Mouse (Mus musculus) yolk sac, embryonic 10.5 days (tissue): Measurements from ENCODE around the gene Sorcs3.

ENCODE experiments used
- DNase-seq: peaks from one replicate; pipeline ENCODE4 v3.0.0-alpha.2; 2017; ENCODE audit warnings: low spot score

The Sorcs3 gene

GRCm38 (mm10) chr19:48205929-48206814 is at the start of gene Sorcs3:
Gene Sorcs3 (plus strand): TSS chr19:48206025.
- DNase-seq = no peak

GRCm38 (mm10) chr19:48165341-48165740 is 40.5 kb upstream of the Sorcs3 start:
- no peak for DNase-seq

DNA sequence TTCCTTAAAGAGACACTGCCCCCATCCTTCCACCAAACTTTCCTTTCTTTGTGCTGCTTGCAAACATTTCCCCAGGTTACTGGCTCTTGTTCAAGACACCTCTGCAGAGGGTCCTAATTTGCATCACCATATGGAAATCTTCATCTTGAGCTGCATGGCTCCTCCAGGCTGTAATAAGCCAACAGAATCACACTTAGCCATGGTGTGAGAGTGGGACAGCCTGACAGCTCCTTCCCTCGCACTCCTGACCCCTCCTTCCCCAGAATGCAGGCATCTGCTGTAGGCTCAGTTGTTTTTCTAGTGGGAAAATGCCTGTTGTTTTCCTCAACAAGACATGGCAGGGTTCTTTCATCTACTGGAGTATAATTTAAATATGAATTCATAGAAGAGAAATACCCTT is 38.7 kb upstream of the Sorcs3 start:
- no peak for DNase-seq

- DNase-seq = no peak
These were observed 37.5 kb upstream of the Sorcs3 start for GRCm38 (mm10) chr19:48168284-48168683.

DNA sequence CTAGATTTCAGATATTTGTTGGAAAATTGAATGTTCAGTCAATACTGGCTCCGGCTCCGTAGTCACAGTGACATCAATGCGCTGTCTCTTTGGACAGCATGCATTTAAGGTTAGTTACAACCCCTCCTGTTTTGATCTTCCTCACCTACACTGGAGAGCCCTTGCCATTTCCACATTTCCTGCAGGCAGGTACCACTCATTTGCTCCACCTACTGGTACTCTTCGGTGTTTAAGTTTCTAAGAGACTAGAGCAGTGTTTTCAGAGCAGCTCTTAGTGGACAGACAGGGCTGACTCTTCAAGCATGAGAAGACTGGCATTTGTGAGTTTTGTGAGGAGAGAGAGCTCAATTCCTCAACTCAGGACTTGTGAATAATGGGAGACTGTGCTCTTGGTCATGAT is 31.1 kb upstream of the Sorcs3 start:
- no peak for DNase-seq

DNA sequence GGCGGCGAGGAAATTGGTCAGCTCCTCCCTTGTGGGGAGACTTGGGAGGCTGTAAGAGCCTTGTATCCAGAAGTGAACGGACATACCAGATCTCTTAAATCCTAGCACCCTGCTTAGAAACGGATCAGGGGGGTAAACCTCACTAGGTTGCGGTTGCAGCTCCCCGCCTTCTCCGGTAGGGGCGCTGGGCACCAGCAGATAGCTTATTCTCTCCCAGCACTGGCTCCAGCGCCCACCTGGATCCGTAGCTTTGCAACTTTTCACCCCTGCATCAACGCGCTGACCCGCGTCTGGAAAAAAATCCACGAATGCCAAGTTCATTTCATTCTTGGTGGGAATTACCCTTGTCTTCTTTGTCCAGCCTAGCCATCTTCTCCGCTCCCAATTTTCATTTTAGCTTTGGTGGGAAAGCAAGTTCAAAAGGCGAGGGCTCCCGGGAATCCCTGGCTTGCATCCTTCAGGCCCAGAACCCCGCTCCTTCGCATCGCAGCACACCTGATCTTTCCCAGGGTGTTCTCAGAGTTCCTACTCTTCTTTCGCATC is 1.8 kb upstream of the Sorcs3 start:
- no peak for DNase-seq

DNA sequence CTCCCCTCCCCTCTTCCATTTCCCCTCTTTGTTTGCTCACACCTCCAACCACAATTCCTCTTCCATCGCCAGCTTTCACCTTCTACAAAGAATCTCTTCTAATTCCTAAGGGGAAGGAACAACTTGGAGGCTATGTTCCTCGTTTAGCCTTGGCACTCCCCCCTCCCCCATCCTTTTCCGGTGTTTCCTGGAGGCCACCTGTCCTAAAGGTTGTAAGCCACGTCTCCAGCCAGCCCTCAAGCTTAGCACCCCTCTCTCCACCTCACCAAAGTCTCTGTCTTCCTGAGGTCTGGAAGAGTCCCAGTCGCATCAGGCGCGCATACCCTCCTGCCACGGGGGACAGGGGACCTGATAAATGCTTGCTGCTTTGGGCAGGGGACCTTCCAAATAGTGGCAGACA is 1.3 kb upstream of the Sorcs3 start:
- DNase-seq = no peak

GRCm38 (mm10) chr19:48204892-48205761 is 698 bp upstream of the Sorcs3 start:
- DNase-seq = no peak

DNA sequence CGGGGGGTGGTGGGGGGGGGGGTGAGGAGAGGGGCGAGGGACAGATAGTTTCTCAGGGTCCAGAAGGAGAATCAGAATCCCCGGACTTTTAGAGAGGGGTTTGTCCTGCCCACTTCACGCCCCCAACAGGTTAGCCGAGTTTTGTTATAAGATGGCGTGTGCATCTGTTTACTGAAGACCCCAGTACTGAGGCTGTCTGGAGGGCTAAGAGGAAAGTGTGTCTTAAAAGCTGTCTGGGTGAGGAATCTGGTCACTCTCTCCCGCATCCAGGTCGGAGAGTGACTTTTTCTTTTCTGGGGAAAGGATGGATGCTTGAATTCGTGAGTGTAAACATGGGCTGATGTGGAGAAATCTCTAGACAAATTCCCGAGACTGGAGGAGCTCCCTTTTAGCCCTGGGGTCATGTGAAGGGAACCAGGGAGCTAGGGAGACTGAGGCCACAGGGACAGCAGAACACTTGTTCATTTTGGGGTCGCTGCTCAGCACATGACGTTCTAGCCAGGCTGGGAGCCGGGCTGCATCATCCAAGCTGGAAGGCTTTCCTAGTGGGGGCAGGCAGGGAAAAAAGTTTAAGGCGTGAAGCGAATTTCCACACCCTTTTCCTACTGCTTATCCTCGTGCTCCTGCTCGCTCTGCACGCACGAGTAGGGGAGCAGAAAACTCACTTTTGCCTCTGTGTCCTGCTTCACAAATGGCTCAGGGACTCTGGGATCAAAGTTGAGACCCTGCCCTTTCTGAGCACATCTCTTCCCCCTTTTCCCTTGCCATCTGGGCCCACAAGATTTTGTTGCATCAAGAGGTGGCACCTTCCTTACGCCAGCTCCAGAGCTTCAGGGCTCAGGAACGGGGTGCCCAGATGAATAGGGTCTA is 1.3 kb downstream of the Sorcs3 start:
- DNase-seq = no peak

DNA sequence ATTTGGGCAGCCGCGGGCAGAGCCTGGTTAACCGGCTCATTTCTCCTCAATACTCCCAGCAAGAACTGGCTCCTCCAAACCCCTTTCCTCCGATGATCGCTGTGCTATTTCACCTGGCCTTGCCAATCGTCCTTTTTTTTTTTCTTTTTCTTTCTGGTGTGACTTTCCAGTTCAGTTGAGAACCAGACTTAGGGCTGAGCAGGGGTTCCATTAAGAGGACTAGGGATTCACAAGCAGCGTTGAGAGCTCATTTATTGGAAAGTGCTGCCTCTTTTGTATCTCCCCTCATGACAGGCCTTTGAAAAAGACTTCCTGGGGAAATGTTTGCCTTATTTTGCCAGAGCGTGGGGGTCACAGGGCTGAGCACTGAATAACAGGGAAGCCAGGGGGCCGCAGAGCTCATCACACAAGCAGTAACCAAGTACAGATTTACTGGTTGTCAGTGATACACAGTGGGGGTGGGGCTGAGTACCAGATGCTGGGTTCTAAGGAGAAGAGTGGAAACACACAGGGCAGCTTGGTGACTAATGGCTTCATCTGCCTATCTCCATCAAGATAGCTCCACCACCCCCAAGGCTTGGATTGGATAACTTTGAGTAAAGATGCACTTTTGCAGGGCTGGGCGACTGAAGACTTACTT is 2.0 kb downstream of the Sorcs3 start:
- DNase-seq = no peak

- no peak for DNase-seq
These were observed 9.6 kb downstream of the Sorcs3 start for GRCm38 (mm10) chr19:48215379-48215778.

GRCm38 (mm10) chr19:48237786-48238372 is 32.1 kb downstream of the Sorcs3 start:
- no peak for DNase-seq

DNA sequence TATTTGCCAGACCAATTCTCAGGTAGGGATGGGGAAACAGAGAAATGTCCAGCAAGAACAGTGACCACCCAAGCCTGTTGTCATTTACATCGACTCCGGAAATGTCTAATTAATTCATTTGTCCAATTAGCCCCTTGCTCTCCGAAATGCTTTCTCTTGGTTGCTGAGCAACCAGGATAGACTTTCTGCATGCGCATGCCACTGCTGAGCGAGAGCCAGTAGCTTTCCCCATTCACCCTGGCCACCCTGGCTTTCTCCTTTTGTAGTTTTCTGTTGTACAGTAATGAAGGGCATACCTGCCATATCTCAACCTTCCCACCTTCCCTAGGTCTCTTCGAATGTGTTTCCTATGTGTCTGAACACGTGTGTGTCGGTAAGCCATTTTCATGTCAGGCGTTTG is 32.6 kb downstream of the Sorcs3 start:
- no peak for DNase-seq

DNA sequence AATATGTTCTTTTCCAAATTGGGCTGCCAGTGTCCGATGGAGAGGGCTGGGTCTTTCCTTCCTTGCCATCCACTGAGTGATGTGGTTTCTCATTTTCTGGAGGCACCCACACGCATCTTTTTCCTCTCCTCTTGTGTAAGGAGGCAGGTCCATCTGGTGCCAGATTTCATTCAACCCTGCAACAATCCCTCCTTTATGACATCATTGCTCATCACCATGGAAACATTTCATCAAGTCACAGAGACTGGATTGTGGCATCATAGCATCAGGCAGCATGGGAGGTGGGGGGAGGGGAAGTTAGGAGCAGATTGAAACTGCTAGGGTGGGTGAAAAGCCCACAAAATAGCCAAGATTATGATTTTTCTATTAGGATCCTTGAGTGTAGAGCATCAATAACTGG is 35.1 kb downstream of the Sorcs3 start:
- DNase-seq = no peak

GRCm38 (mm10) chr19:48244036-48244435 is 38.2 kb downstream of the Sorcs3 start:
- DNase-seq = no peak

DNA sequence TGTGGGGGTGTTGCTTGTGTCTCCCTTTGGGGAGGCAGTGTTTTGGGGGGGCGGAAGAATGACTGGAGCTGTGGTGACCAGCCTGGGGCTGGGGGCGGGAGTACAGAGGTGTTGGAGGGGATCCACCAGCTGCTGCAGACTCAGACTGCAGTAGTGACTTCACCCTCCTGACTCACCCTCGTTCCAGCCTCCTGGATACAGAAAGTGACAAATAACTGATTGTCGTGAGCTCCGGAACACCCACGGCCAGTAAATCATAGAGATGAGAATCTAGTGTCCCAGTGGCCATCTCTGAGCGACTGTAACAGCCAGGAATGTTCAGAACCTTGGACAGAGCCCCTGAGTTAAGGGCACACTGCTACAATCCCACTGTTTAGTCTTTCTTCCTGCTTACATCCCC is 53.4 kb downstream of the Sorcs3 start:
- no peak for DNase-seq

GRCm38 (mm10) chr19:48260671-48261070 is 54.8 kb downstream of the Sorcs3 start:
- DNase-seq = no peak

DNA sequence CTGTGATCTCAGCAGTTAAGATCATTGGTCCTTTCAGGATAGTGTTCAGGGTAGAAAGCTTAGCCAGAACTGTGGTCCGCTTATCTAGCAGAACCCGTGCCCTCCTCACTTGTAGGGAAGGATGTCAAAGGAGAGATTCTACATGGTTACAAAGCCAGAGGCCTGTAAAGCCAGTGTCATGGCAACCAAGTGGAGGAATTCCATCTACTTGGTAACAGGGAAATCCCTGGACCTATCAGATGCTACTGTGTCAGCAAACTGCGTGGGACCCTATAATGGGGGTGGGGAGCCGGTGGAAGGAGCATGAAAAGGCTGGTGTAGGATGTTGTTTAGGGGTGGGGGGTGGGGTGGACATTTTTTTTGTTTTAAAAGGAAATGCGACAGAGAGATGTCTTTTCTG is 57.9 kb downstream of the Sorcs3 start:
- no peak for DNase-seq

- no peak for DNase-seq
These were observed 74.4 kb downstream of the Sorcs3 start for GRCm38 (mm10) chr19:48280273-48280672.

DNA sequence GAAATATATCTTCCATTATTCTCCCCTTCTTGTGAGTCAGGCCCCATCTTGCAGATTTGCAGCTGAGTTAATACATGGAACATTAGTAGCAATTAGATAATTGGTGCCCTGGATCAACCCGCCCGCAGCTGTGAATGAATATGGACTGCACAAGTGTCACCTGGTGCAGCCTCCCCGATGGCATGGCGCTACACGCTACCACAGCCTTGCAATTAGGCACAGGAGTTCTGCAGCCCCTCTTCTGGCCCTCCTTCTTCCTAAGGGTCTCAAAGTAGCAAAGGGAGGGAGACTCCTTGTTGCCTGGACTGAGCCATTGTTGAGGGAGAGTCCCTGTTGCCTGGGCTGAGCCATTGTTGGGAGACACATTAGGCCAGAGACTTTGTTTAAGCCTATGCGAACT is 76.4 kb downstream of the Sorcs3 start:
- DNase-seq = no peak

- DNase-seq = no peak
These were observed 77.4 kb downstream of the Sorcs3 start for GRCm38 (mm10) chr19:48283217-48283616.
